Mouse (Mus musculus) adipocyte (in vitro differentiated cells): ENCODE data around the gene Tmprss5.

ENCODE experiments used
- DNase-seq: peaks from one replicate; pipeline ENCODE4 v3.0.0-alpha.2; 2016; ENCODE audit warnings: low spot score

Tmprss5 gene

DNA sequence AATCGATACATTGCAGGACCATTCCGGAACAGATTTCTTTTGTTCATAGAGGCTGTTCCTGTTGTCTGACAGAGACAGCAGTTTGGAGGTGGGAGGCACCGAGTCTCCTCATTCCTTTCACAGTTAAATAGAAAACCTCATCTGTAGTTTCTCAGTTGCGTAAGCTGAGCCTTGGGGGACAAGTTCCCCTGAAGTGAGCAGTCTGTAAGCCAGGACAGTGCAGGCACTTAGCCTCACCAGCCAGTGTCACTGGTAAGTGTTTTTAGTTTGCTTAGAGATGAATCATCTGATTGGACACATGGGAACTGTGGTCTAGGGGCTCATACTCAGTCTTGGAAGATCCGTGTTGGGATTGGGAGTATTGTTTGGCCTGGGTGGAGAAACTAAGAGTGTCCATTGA is at the start of gene Tmprss5:
Tmprss5 (plus strand) TSS at position 154 of the 400 bp plus-strand sequence.
- no peak for DNase-seq

DNA sequence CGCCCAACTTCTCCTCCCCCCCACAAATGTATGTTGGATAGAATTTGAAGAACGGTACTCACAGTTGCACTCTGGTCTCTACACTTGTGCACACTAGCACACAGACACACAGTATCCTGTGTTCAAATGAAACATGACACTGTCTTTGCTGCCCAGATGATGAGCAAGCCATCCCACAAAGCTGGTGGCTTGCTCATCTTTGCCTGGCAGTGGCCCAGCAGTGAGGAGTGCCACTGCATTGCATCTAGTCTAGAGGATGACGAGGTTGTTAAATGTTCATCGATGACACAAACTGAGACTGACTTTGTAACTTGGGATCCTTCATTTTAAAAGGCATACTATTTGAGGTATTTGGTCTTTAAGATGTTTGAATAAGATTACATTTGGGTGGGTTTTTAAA is 46.3 kb upstream of the Tmprss5 start:
- DNase-seq = no peak

- no peak for DNase-seq
These were observed 30.2 kb upstream of the Tmprss5 start for GRCm38 (mm10) chr9:49050901-49051300.

GRCm38 (mm10) chr9:49051349-49051748 is 29.7 kb upstream of the Tmprss5 start:
- peak; percentile 65 for DNase-seq

DNA sequence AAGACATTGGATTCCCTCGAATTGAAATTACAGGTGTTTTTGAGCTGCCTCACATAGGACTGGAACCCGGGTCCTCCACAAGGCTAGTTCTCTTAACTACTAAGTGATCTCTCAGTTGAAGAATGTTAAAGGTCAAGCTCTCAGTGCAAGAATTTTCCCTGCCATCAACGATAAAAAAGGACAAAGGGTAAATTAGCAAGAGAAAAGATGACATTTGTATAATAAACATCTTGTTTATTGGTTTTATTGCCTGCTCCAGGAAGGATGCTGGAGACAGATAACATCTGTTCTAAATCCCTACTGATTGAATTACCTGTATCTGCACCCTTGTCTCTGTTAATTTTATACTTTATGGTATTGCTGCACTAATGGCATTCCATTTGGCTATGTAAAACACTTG is 27.0 kb upstream of the Tmprss5 start:
- DNase-seq = no peak

- DNase-seq = peak; percentile 94
These were observed 25.5 kb upstream of the Tmprss5 start, which contains the start of gene Zw10 for GRCm38 (mm10) chr9:49055333-49056205. Gene Zw10 (plus strand): TSS chr9:49055613.

DNA sequence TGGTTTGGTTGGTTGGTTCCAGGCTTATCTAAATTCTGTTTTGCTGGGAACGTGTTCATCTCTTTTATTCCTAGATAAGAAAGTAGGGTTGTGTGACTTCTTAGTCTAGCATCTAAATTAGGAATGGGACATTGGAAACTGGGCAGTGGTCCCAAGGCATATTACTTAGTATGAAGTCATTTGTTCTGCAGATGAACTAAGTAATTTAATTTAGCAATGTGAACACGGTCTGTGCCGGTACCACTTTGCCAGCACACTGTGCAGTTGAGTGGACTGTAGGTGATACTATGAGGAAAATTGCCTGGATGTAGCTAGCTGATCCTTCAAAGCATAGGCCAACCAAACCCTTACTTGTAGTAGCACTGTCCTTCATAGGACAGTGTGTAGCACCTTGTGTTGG is 4.2 kb upstream of the Tmprss5 start:
- no peak for DNase-seq

- peak; percentile 59 for DNase-seq
These were observed 501 bp downstream of the Tmprss5 start for GRCm38 (mm10) chr9:49081561-49081960.

DNA sequence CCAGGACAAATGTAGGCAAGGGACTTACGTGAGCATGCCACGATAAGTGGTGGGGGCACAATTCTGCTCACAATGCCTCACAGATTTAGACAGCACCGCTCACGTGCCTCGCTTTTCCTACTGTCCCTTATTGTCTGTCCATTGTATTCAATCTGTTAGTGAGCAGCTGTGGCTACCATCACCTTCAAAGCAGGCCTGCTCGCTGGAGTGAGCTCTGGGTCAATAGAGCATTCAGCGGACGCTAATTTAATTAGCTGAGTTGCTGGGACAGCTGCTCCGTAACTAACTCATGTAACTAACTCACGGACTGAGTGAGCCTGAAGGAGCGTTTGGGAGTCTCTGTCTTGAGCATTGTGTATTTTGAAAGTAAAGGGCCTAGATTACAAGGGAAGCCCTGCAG is 6.3 kb downstream of the Tmprss5 start:
- no peak for DNase-seq

DNA sequence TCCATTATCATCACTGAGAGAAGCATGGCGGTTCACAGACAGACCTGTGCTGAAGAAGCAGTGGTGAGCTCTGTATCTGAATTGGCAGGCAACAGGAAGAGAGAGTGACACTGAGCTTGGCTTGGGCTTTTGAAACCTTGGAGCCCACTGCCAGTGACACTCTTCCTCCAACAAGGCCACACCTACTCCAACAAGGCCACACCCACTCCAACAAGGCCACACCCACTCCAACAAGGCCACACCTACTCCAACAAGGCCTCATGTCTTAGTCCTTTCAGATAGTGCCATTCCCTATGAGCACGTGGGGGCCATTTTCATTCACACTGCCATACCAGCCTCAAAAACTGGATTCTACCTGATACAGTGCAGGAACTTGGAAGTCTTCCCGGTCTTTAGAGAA is 17.8 kb downstream of the Tmprss5 start:
- DNase-seq = no peak

- DNase-seq = no peak
These were observed 21.3 kb downstream of the Tmprss5 start for GRCm38 (mm10) chr9:49102328-49102727.

GRCm38 (mm10) chr9:49109101-49109500 is 28.0 kb downstream of the Tmprss5 start:
- peak; percentile 55 for DNase-seq

- no peak for DNase-seq
These were observed 29.6 kb downstream of the Tmprss5 start for GRCm38 (mm10) chr9:49110476-49111220.

DNA sequence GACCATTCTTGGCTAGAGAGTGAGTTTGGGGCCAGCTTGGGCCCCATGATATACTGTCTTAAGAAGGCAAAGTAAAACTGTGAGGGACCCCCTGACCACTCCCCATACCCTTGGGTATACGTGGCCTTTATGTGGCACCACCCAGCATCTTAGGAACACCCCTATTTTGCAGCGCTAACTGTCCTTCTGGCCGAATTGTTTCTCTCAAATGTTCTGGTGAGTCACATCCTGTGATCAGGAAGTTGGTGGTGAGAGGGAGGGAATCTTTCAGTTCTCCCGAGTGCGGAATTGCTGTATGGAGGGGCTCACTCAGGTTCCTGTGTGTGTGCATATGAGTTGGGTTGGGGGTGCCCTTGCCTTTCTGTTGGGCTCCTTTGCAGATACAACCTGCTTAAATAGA is 30.2 kb downstream of the Tmprss5 start:
- DNase-seq = no peak

GRCm38 (mm10) chr9:49118271-49118825 is 37.3 kb downstream of the Tmprss5 start:
- DNase-seq = no peak

- DNase-seq = no peak
These were observed 38.7 kb downstream of the Tmprss5 start for GRCm38 (mm10) chr9:49119759-49120158.

DNA sequence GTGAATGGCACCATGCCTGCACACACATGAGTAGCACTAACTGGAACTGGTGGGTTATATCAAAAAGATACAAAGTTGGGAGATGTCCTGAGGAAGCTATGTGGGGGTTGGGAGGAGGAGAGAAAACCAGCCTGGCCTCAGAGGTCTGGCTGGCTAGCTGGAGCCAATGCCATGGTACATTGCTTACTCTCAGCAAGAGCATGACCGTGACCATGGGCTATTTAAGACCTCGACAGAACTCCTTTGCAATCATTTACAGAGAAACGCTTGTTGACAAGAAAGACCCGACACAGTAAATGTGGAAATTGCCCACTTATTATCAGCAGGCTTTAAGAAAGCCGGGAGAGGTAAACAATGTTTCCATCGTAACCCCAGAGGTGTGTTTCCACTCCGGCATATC is 44.6 kb downstream of the Tmprss5 start:
- DNase-seq = no peak

- no peak for DNase-seq
These were observed 49.5 kb downstream of the Tmprss5 start for GRCm38 (mm10) chr9:49130514-49131010.

GRCm38 (mm10) chr9:49143841-49144240 is 62.8 kb downstream of the Tmprss5 start:
- DNase-seq = no peak

GRCm38 (mm10) chr9:49145776-49146175 is 64.7 kb downstream of the Tmprss5 start:
- no peak for DNase-seq

DNA sequence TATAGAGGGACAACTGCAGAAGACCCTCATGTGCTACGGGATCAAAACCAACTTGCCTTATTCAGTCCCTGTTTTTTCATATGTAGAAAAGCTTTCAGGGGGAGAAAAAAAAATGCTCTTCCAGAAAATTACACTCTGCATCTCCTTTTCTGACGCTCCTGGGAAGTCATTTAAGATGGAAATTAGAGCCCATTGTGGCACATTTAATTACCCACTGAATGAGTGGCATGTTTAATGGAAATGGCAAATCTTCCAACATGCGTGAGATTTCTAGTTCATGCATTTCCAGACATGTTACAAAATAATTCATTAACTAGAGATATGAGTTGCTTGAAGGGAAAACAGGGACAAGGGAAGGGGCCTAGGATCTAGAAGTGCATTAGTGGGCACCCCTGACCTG is 66.0 kb downstream of the Tmprss5 start:
- no peak for DNase-seq
